Mouse (Mus musculus) stomach, embryonic 14.5 days (tissue): ENCODE results near the gene Tgds. TPM values are rescaled to one million over a fixed set of nuclear protein-coding genes. Genes with fewer than 3 reads are reported as not detected.

Experiments used
- ATAC-seq: fragments of 200-750 bp; cut with Nextera tagmentation; 2 replicates; pipeline ENCODE4 v1.8.0; 2017; ENCODE audit warnings: low read depth, moderate TSS enrichment; ENCODE audit not compliant: insufficient number of reproducible peaks, insufficient read depth, low FRiP score
- H3K27ac ChIP-seq: fragments of 300-500 bp; sonication (generic); 2 replicates; pipeline ENCODE4 v1.5.1; 2014; ENCODE audit warnings: mild to moderate bottlenecking, low read length, moderate library complexity, mixed read lengths
- H3K27me3 ChIP-seq: fragments of 300-500 bp; sonication (generic); 2 replicates; pipeline ENCODE4 v1.6.1; 2014; ENCODE audit warnings: low read length, control low read depth, mixed read lengths; ENCODE audit not compliant: control insufficient read depth, insufficient read depth
- H3K36me3 ChIP-seq: fragments of 300-500 bp; sonication (generic); 2 replicates; pipeline ENCODE4 v1.6.1; 2014; ENCODE audit warnings: mild to moderate bottlenecking, control low read depth, low read length, moderate library complexity, mixed read lengths; ENCODE audit not compliant: control insufficient read depth, insufficient read depth
- H3K4me1 ChIP-seq: fragments of 300-500 bp; sonication (generic); 2 replicates; pipeline ENCODE4 v1.6.1; 2014; ENCODE audit warnings: low read length, control low read depth, mixed read lengths; ENCODE audit not compliant: control insufficient read depth, insufficient read depth
- H3K4me2 ChIP-seq: fragments of 300-500 bp; sonication (generic); replicated peaks from 2 replicates; pipeline ENCODE4 v1.6.1; 2014; ENCODE audit warnings: low read depth, low read length, control low read depth
- H3K4me3 ChIP-seq: fragments of 300-500 bp; sonication (generic); 2 replicates; pipeline ENCODE4 v1.5.1; 2014; ENCODE audit warnings: low read depth, low read length, control low read depth
- H3K9ac ChIP-seq: fragments of 300-500 bp; sonication (generic); replicated peaks from 2 replicates; pipeline ENCODE4 v1.6.1; 2014; ENCODE audit warnings: low read depth, mild to moderate bottlenecking, control low read depth, low read length, moderate library complexity, mixed read lengths
- H3K9me3 ChIP-seq: fragments of 300-500 bp; sonication (generic); 2 replicates; pipeline ENCODE4 v1.6.1; 2016; ENCODE audit warnings: low read depth, low read length, control low read depth; ENCODE audit not compliant: control insufficient read depth
- WGBS: fragments of 180-500 bp; shearing (Covaris S2); extraction: QIAGEN DNeasy Blood & Tissue Kit; methylation state at CpG from one replicate; pipeline ENCODE4 v1.1.7; 2014; 5-methylcytosine and 5-hydroxymethylcytosine counted together
- polyA plus RNA-seq: library from polyadenylated mRNA; unstranded; fragments of >200 nt; fragmentation: Nextera tagmentation; extraction: Ambion mirVana; gene quantifications from 2 replicates; pipeline ENCODE4 v1.2.1, GENCODE M21; 2014

Tgds gene
- polyA plus RNA-seq, 1 experiment from 2014 or later = 35.2 TPM

- Histone ChIP-seq H3K4me3 (peak overlapping the region; percentile 73), H3K4me1 (no peaks in the 10 kb centered on the region), H3K36me3 (no peaks in the 10 kb centered on the region), H3K9ac (peak overlapping the region; percentile 15), H3K27ac (peak overlapping the region; percentile 83), H3K27me3 (no peaks in the 10 kb centered on the region), H3K4me2 (peak overlapping the region; percentile 53), H3K9me3 (no peaks in the 10 kb centered on the region)
- WGBS = under 1% methylated on average over 44 of the region's 44 CpGs
- ATAC-seq = peak; percentile 80
These were observed 43.2 kb downstream of the Tgds start for GRCm38 (mm10) chr14:118089215-118089805.

- H3K27ac ChIP-seq = peak overlapping the region; percentile 83; the same call in 1 of the 2 replicates
- H3K9ac ChIP-seq = peak overlapping the region; percentile 15
- H3K36me3 ChIP-seq = no peaks in the 10 kb centered on the region
- peak overlapping the region; percentile 73 for H3K4me3 ChIP-seq
- H3K4me2 ChIP-seq = peak overlapping the region; percentile 53
- 11% methylated on average over 22 of the region's 22 CpGs for WGBS
- H3K9me3 ChIP-seq = no peaks in the 10 kb centered on the region
- no peaks in the 10 kb centered on the region for H3K4me1 ChIP-seq
- peak; percentile 54 for ATAC-seq
- H3K27me3 ChIP-seq = no peaks in the 10 kb centered on the region
These were observed 43.9 kb downstream of the Tgds start for GRCm38 (mm10) chr14:118088437-118089207.

- Histone ChIP-seq H3K4me1 (no peaks in the 10 kb centered on the region), H3K4me3 (no peak overlapping the region), H3K36me3 (no peaks in the 10 kb centered on the region), H3K9ac (no peak overlapping the region), H3K27me3 (no peaks in the 10 kb centered on the region), H3K27ac (no peak overlapping the region), H3K9me3 (no peaks in the 10 kb centered on the region), H3K4me2 (no peak overlapping the region)
- ATAC-seq = no peak
- WGBS = 29% methylated on average over 5 of the region's 5 CpGs
These were observed 46.1 kb downstream of the Tgds start for GRCm38 (mm10) chr14:118086271-118087035.

GRCm38 (mm10) chr14:118083851-118084250 lies 48.7 kb downstream of the Tgds start:
- Histone ChIP-seq H3K4me1 (0 out of 2 replicates have a peak, but pooled peaks cover 3% of the 10 kb centered on the region), H3K36me3 (no peaks in the 10 kb centered on the region), H3K27me3 (no peaks in the 10 kb centered on the region), H3K9me3 (no peaks in the 10 kb centered on the region), H3K4me2 (no peak overlapping the region), H3K9ac (no peak overlapping the region), H3K27ac (no peak overlapping the region), H3K4me3 (no peak overlapping the region)
- WGBS = 79% methylated on average over 6 of the region's 6 CpGs
- no peak for ATAC-seq

- H3K9ac ChIP-seq = no peak overlapping the region
- H3K27me3 ChIP-seq = no peaks in the 10 kb centered on the region
- no peaks in the 10 kb centered on the region for H3K9me3 ChIP-seq
- H3K4me2 ChIP-seq = 0 out of 2 replicates have a peak overlapping the region, but pooled peaks have one; percentile 12
- H3K27ac ChIP-seq = no peak overlapping the region
- no peak overlapping the region for H3K4me3 ChIP-seq
- H3K4me1 ChIP-seq = 0 out of 2 replicates have a peak, but pooled peaks cover 3% of the 10 kb centered on the region
- H3K36me3 ChIP-seq = no peaks in the 10 kb centered on the region
- WGBS = 23% methylated on average over 11 of the region's 11 CpGs
- no peak for ATAC-seq
These were observed 51.9 kb downstream of the Tgds start for GRCm38 (mm10) chr14:118080606-118081005.

- Histone ChIP-seq H3K9ac (no peak overlapping the region), H3K4me3 (no peak overlapping the region), H3K27ac (peak overlapping the region; percentile 33; the same call in 1 of the 2 replicates), H3K4me2 (no peak overlapping the region), H3K9me3 (no peaks in the 10 kb centered on the region), H3K27me3 (no peaks in the 10 kb centered on the region), H3K4me1 (no peaks in the 10 kb centered on the region), H3K36me3 (no peaks in the 10 kb centered on the region)
- WGBS = 69% methylated on average over 12 of the region's 12 CpGs
- peak; percentile 47; the same call in 1 of the 2 replicates for ATAC-seq
These were observed 62.5 kb downstream of the Tgds start for GRCm38 (mm10) chr14:118070100-118070499.

GRCm38 (mm10) chr14:118069439-118070079 lies 63.0 kb downstream of the Tgds start:
- Histone ChIP-seq H3K27ac (peak overlapping the region; percentile 33; the same call in 1 of the 2 replicates), H3K27me3 (no peaks in the 10 kb centered on the region), H3K9ac (no peak overlapping the region), H3K4me2 (no peak overlapping the region), H3K9me3 (no peaks in the 10 kb centered on the region), H3K4me3 (no peak overlapping the region), H3K4me1 (no peaks in the 10 kb centered on the region), H3K36me3 (no peaks in the 10 kb centered on the region)
- no peak for ATAC-seq
- 73% methylated on average over 12 of the region's 12 CpGs for WGBS
